ENCODE assay signal across 22 mouse cellular contexts in genomic region chrX:134737796-134738195, GRCm38 (mm10). TPM values are rescaled to one million over a fixed set of nuclear protein-coding genes. Genes with fewer than 3 reads are reported as not detected.
"Had no signal": no experiment of that assay in that cellular context is flagged by ENCODE, and none has a peak within 500 bp of the region (broad histone marks: within the 10 kb centered on the region; RNA-seq: fewer than 3 reads in every experiment).

No protein-coding gene starts in this region.

- H3K4me2 ChIP-seq: limb, embryonic 12.5 days; limb, embryonic 15.5 days; midbrain, embryonic 13.5 days; neural tube, embryonic 13.5 days had no signal

- H3K4me3 ChIP-seq: left cerebral cortex, adult 2 months; limb, embryonic 12.5 days; limb, embryonic 15.5 days; midbrain, embryonic 10.5 days; midbrain, embryonic 13.5 days; myocyte; neural tube, embryonic 13.5 days had no signal

- ATAC-seq: intestine, postnatal 0 days; midbrain, embryonic 13.5 days; midbrain, embryonic 16.5 days had no signal

- H3K4me1 ChIP-seq: limb, embryonic 12.5 days; limb, embryonic 15.5 days; midbrain, embryonic 10.5 days; midbrain, embryonic 13.5 days; neural tube, embryonic 13.5 days had no signal

- H3K9ac ChIP-seq: limb, embryonic 12.5 days; limb, embryonic 15.5 days; midbrain, embryonic 13.5 days; neural tube, embryonic 13.5 days had no signal

- H3K9me3 ChIP-seq: limb, embryonic 12.5 days; limb, embryonic 15.5 days; midbrain, embryonic 10.5 days; midbrain, embryonic 13.5 days; neural tube, embryonic 13.5 days had no signal

- H3K36me3 ChIP-seq: limb, embryonic 12.5 days; limb, embryonic 15.5 days; midbrain, embryonic 10.5 days; midbrain, embryonic 13.5 days; neural tube, embryonic 13.5 days had no signal

- H3K27ac ChIP-seq: kidney, postnatal 0 days; left cerebral cortex, adult 2 months; limb, embryonic 12.5 days; limb, embryonic 15.5 days; midbrain, embryonic 10.5 days; midbrain, embryonic 13.5 days; neural tube, embryonic 13.5 days had no signal

- DNase-seq: kidney, adult 2 months; kidney, postnatal 25 days; layer of hippocampus, postnatal 36 days; left cerebral cortex, postnatal 4 days; lung, adult 2 months; lung, postnatal 14 days; lung, postnatal 4 days; retina, postnatal 1 day; right cerebral cortex, postnatal 25 days; thymus, adult 18-20 months; thymus, postnatal 4 days had no signal

RNA-seq across cellular contexts. Expression of gene Armcx1, which starts 20.0 kb away (rescaled TPM):
- total RNA-seq: monocyte, adult 5-6 weeks had no signal
